Mouse (Mus musculus): ENCODE measurements at regions not wholly inside any gene's neighbourhood (a gene's known extent, or its start where the extent isn't known, plus 50 kb on each side); places are given as distances from the start of the nearest gene placed in this dataset.

- WGBS, result 30% methylated on average over 1 of the region's 1 CpGs
- H3K36me3 ChIP-seq (ENCODE audit: control insufficient read depth, insufficient read depth, low read length), result no peaks in the 10 kb centered on the region
- TF ChIP-seq POLR2A (IDR thresholded peaks at IDR 0.05; ENCODE audit: low read depth, low read length) (no peak), CTCF (IDR thresholded peaks at IDR 0.05; ENCODE audit: extremely low read depth, insufficient read length, insufficient replicate concordance, low read depth, low read length) (no peak)
- H3K4me3 ChIP-seq (ENCODE audit: low read depth, low read length), result no peak overlapping the region
- H3K27me3 ChIP-seq (ENCODE audit: control insufficient read depth, insufficient read depth, low read length), result no peaks in the 10 kb centered on the region
- peaks cover 11% of the 10 kb centered on the region for H3K4me1 ChIP-seq (ENCODE audit: control insufficient read depth, insufficient read depth, insufficient read length, low read length)
- no peak overlapping the region for H3K27ac ChIP-seq (ENCODE audit: insufficient read depth, low read depth, low read length)
Measured at GRCm38 (mm10) chr4:95487969-95488368, 69.3 kb upstream of the Fggy start.

GRCm38 (mm10) chr4:95489059-95489458 is 68.2 kb upstream of the Fggy start:
- Histone ChIP-seq H3K27ac (ENCODE audit: insufficient read depth, low read depth, low read length) (no peak overlapping the region), H3K4me1 (ENCODE audit: control insufficient read depth, insufficient read depth, insufficient read length, low read length) (peaks cover 5% of the 10 kb centered on the region), H3K4me3 (ENCODE audit: low read depth, low read length) (no peak overlapping the region), H3K27me3 (ENCODE audit: control insufficient read depth, insufficient read depth, low read length) (no peaks in the 10 kb centered on the region), H3K36me3 (ENCODE audit: control insufficient read depth, insufficient read depth, low read length) (no peaks in the 10 kb centered on the region)
- no peak for TF ChIP-seq CTCF (IDR thresholded peaks at IDR 0.05; ENCODE audit: extremely low read depth, insufficient read length, insufficient replicate concordance, low read depth, low read length)
- no peak for TF ChIP-seq POLR2A (IDR thresholded peaks at IDR 0.05; ENCODE audit: low read depth, low read length)
- 34% methylated on average over 2 of the region's 2 CpGs for WGBS

- Histone ChIP-seq H3K27ac (ENCODE audit: insufficient read depth, low read depth, low read length) (no peak overlapping the region), H3K4me3 (ENCODE audit: low read depth, low read length) (no peak overlapping the region), H3K27me3 (ENCODE audit: control insufficient read depth, insufficient read depth, low read length) (no peaks in the 10 kb centered on the region), H3K36me3 (ENCODE audit: control insufficient read depth, insufficient read depth, low read length) (no peaks in the 10 kb centered on the region), H3K4me1 (ENCODE audit: control insufficient read depth, insufficient read depth, insufficient read length, low read length) (no peaks in the 10 kb centered on the region)
- WGBS, result 82% methylated on average over 3 of the region's 3 CpGs
- TF ChIP-seq CTCF (IDR thresholded peaks at IDR 0.05; ENCODE audit: extremely low read depth, insufficient read length, insufficient replicate concordance, low read depth, low read length), result no peak
- no peak for TF ChIP-seq POLR2A (IDR thresholded peaks at IDR 0.05; ENCODE audit: low read depth, low read length)
Measured at GRCm38 (mm10) chr4:95500265-95500664, 57.0 kb upstream of the Fggy start.

GRCm38 (mm10) chr4:95501164-95501563 is 56.1 kb upstream of the Fggy start:
- WGBS, result 88% methylated on average over 2 of the region's 2 CpGs
- Histone ChIP-seq H3K27me3 (ENCODE audit: control insufficient read depth, insufficient read depth, low read length) (no peaks in the 10 kb centered on the region), H3K27ac (ENCODE audit: insufficient read depth, low read depth, low read length) (no peak overlapping the region), H3K4me1 (ENCODE audit: control insufficient read depth, insufficient read depth, insufficient read length, low read length) (no peaks in the 10 kb centered on the region), H3K36me3 (ENCODE audit: control insufficient read depth, insufficient read depth, low read length) (no peaks in the 10 kb centered on the region), H3K4me3 (ENCODE audit: low read depth, low read length) (no peak overlapping the region)
- TF ChIP-seq POLR2A (IDR thresholded peaks at IDR 0.05; ENCODE audit: low read depth, low read length), result no peak
- no peak for TF ChIP-seq CTCF (IDR thresholded peaks at IDR 0.05; ENCODE audit: extremely low read depth, insufficient read length, insufficient replicate concordance, low read depth, low read length)

GRCm38 (mm10) chr4:95507141-95507945 is 50.0 kb upstream of the Fggy start:
- WGBS, result 14% methylated on average over 7 of the region's 7 CpGs

More at GRCm38 (mm10) chr4:95507141-95507945, 50.0 kb upstream of the Fggy start:
- Histone ChIP-seq H3K36me3 (ENCODE audit: control insufficient read depth, insufficient read depth, low read length) (no peaks in the 10 kb centered on the region), H3K27me3 (ENCODE audit: control insufficient read depth, insufficient read depth, low read length) (no peaks in the 10 kb centered on the region), H3K27ac (ENCODE audit: insufficient read depth, low read depth, low read length) (no peak overlapping the region), H3K4me1 (ENCODE audit: control insufficient read depth, insufficient read depth, insufficient read length, low read length) (0 out of 2 replicates have a peak, but pooled peaks cover 2% of the 10 kb centered on the region), H3K4me3 (ENCODE audit: low read depth, low read length) (no peak overlapping the region)
- TF ChIP-seq POLR2A (IDR thresholded peaks at IDR 0.05; ENCODE audit: low read depth, low read length) (no peak), CTCF (IDR thresholded peaks at IDR 0.05; ENCODE audit: extremely low read depth, insufficient read length, insufficient replicate concordance, low read depth, low read length) (no peak)
